Mouse (Mus musculus) G1E (cell line): ENCODE data around the gene Rtl3.

ENCODE experiments used
- CTCF ChIP-seq: IDR thresholded peaks from 2 replicates; pipeline ENCODE4 v1.5.1; 2012; ENCODE audit warnings: low read depth, low read length, inconsistent platforms, mixed read lengths
- GATA1 ChIP-seq: IDR thresholded peaks from 2 replicates; pipeline ENCODE4 v1.6.1; 2012; ENCODE audit warnings: borderline replicate concordance, low read length, inconsistent platforms, mixed read lengths
- GATA2 ChIP-seq: IDR thresholded peaks from 2 replicates; pipeline ENCODE4 v1.6.1; 2012; ENCODE audit warnings: low read depth, low read length, inconsistent platforms, borderline replicate concordance
- POLR2AphosphoS5 ChIP-seq: IDR thresholded peaks from 2 replicates; pipeline ENCODE4 v1.6.1; 2012; ENCODE audit warnings: low read depth, low read length, inconsistent platforms; ENCODE audit not compliant: insufficient replicate concordance
- TAL1 ChIP-seq: conservative IDR thresholded peaks from 2 replicates; pipeline ENCODE4 v1.6.1; 2012; ENCODE audit warnings: low read depth, low read length, inconsistent platforms, mixed read lengths

GRCm38 (mm10) chrX:106853523-106854300, 13.3 kb upstream of the Rtl3 start:
- TF ChIP-seq POLR2AphosphoS5, result no peak
- TF ChIP-seq CTCF, result no peak
- TF ChIP-seq TAL1, result no peak
- no peak for TF ChIP-seq GATA2
- no peak for TF ChIP-seq GATA1
